Mouse (Mus musculus) neural tube, embryonic 12.5 days (tissue): Measurements from ENCODE around the gene Fxyd1. TPM values are rescaled to one million over a fixed set of nuclear protein-coding genes. Genes with fewer than 3 reads are reported as not detected.

ENCODE experiments used
- ATAC-seq: fragments of 200-750 bp; cut with Nextera tagmentation; 2 replicates; pipeline ENCODE4 v1.8.0; 2017; ENCODE audit warnings: low read depth, mild to moderate bottlenecking, moderate TSS enrichment, moderate library complexity; ENCODE audit not compliant: low FRiP score
- H3K27ac ChIP-seq: fragments of 300-500 bp; sonication (generic); 2 replicates; pipeline ENCODE4 v1.5.1; 2016
- H3K27me3 ChIP-seq: fragments of 300-500 bp; sonication (generic); replicated peaks from 2 replicates; pipeline ENCODE4 v1.6.1; 2016; ENCODE audit warnings: mild to moderate bottlenecking
- H3K36me3 ChIP-seq: fragments of 300-500 bp; sonication (generic); 2 replicates; pipeline ENCODE4 v1.6.1; 2016; ENCODE audit warnings: mild to moderate bottlenecking
- H3K4me1 ChIP-seq: fragments of 300-500 bp; sonication (generic); 2 replicates; pipeline ENCODE4 v1.6.1; 2016
- H3K4me2 ChIP-seq: fragments of 300-500 bp; sonication (generic); replicated peaks from 2 replicates; pipeline ENCODE4 v1.6.1; 2016; ENCODE audit warnings: mild to moderate bottlenecking
- H3K4me3 ChIP-seq: fragments of 300-500 bp; sonication (generic); 2 replicates; pipeline ENCODE4 v1.5.1; 2016
- H3K9ac ChIP-seq: fragments of 300-500 bp; sonication (generic); 2 replicates; pipeline ENCODE4 v1.6.1; 2016; ENCODE audit warnings: mild to moderate bottlenecking
- H3K9me3 ChIP-seq: fragments of 300-500 bp; sonication (generic); 2 replicates; pipeline ENCODE4 v1.6.1; 2016; ENCODE audit warnings: mild to moderate bottlenecking
- WGBS: fragments of 180-500 bp; shearing (Covaris S2); methylation state at CpG from one replicate; pipeline ENCODE4 v1.1.7; 2016; 5-methylcytosine and 5-hydroxymethylcytosine counted together
- polyA plus RNA-seq: library from polyadenylated mRNA; unstranded; fragments of >200 nt; fragmentation: Nextera tagmentation; extraction: Ambion mirVana; gene quantifications from 2 replicates; pipeline ENCODE4 v1.2.1, GENCODE M21; 2016

Fxyd1 gene
- polyA plus RNA-seq, 1 experiment from 2014 or later = 26.5 TPM

DNA sequence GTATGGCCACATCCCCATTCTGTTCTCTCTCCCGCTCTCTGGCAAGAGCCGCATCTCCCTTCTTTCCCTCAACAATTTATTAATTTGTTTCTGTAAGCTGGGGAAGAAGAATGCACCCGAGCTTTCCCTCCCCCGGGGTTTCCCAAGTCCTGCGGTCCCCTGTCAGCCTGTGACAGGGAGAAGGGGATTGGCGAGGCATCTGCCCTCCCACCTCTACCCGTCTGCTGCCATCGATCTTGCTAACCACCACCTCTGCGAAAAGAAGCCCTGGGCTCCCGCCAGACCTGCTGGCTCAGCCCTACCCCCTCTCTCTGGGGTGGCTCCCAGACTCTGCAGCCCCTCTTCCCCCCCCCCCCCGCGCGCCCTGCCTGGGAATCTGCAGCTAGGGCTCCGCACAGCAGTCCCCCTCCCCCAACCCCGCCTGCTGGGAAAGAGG lies 7.1 kb downstream of the Fxyd1 start:
- peaks cover 66% of the 10 kb centered on the region for H3K27me3 ChIP-seq
- H3K4me1 ChIP-seq = peaks cover 43% of the 10 kb centered on the region
- no peak overlapping the region for H3K27ac ChIP-seq

DNA sequence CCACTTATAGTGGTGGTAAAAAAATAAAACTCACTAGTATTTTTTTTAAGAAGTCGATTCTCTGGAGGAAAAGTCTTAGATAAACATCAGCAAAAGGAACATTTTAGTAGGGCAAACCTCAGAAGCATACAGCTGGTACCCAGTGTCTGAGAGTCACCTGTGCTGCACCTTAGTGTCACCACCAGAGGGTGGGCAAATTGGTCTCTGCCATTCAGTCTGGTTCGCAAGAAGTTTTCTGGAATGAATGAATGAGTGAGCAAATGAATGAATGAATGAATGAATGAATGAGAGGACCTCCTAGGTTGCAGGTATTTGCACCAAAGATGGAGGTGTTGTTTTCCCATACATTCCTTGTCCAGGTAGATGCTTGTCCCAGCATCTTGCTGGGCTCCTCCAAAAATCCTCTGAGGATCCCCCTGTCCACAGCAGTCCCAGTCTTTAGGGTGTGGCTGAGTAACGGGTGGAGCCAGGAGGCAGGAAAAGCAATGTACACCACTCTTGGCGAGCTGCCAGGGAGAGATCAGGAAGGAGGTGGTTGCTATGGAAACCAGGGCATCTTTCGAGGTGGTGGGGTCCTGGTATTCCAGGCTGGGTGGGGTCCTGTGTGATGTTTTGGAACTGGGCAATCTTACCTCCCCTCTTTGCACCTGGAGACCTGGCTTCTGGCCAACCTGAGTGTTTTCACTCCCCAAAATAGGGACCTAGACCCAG lies 7.7 kb downstream of the Fxyd1 start:
- peaks cover 43% of the 10 kb centered on the region for H3K4me1 ChIP-seq
- H3K4me2 ChIP-seq = peak overlapping the region; percentile 58
- no peaks in the 10 kb centered on the region for H3K9me3 ChIP-seq
- H3K27me3 ChIP-seq = peaks cover 66% of the 10 kb centered on the region
- peak overlapping the region; percentile 31 for H3K4me3 ChIP-seq
- no peaks in the 10 kb centered on the region for H3K36me3 ChIP-seq
- ATAC-seq = 0 out of 2 replicates have a peak, but pooled peaks have one; percentile 11
- 19% methylated on average over 5 of the region's 5 CpGs for WGBS
- H3K27ac ChIP-seq = no peak overlapping the region
- 0 out of 2 replicates have a peak overlapping the region, but pooled peaks have one; percentile 44 for H3K9ac ChIP-seq

More for the DNA sequence above, 7.1 kb downstream of the Fxyd1 start:
- no peaks in the 10 kb centered on the region for H3K36me3 ChIP-seq
- 2% methylated on average over 13 of the region's 15 CpGs for WGBS
- H3K4me2 ChIP-seq = peak overlapping the region; percentile 58
- ATAC-seq = peak; percentile 21
- H3K9me3 ChIP-seq = no peaks in the 10 kb centered on the region
- peak overlapping the region; percentile 31 for H3K4me3 ChIP-seq
- H3K9ac ChIP-seq = peak overlapping the region; percentile 44; the same call in 1 of the 2 replicates

DNA sequence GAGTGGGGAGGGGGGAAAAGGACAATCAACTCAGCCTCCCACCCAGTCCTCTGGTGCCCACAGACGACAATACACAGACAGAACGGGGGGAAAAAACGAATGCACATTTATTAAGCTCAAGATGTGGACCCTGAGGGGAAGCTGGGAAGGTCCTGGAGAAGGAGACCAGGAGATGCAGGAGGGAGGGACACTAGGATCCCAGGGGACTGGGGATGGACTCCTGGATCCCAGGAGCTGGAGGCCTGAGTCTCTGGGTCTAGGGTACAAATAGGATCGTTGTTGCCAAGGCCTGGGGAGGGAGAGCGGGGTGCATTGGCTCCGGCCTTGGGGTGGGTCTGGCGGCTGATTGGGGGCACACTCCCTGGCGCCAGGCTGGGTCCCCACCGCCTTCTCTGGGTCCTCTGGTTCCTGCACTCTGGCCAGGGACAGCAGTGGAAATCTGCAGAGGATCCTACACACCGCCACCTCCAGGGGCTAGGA lies 14.5 kb downstream of the Fxyd1 start, which contains the start of gene Fxyd5:
Gene Fxyd5, minus strand, starts transcription at position 51 of the 480 bp plus-strand sequence.
- Histone ChIP-seq H3K27ac (no peak within 1 kb of the TSS), H3K36me3 (no peaks in the 10 kb centered on the region), H3K9me3 (no peaks in the 10 kb centered on the region), H3K4me3 (peak within 1 kb of the TSS; percentile 9; the same call in 1 of the 2 replicates), H3K27me3 (peaks cover 47% of the 10 kb centered on the region), H3K4me2 (peak within 1 kb of the TSS; percentile 50), H3K4me1 (peaks cover 11% of the 10 kb centered on the region), H3K9ac (no peak within 1 kb of the TSS)
- 33% methylated on average over 10 of the region's 10 CpGs for WGBS
- ATAC-seq = no peak

DNA sequence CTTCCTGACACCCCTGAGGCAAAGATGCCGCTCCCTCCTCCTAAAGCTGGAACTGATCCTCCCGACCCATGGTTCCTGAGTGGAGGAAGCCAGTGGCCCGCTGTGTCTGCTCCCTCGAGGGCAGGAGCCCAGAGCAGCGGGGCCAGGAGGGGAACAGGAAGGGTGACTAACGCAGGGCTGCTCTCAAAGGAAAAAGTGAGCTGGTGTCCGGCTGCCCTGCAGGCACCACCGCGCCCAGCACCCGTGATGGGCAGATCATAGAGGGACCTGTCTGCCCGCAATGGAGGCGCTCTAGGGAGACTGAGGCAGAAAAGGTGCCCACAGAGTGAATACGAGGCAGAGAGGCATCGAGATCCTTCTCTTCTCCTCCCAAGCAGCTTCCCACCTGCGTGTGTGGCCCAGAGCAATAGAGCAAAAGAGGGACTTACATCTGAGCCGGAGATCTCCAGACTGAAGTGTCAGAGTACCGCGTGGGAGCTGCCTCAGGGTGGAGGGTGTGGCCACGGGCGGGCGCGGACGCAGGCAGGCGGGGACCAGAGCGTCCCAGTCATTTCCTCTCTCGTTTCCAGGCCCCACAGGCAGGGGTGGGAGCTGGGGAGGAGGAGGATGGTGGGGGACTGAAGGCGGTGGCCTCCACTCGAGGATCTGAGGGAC lies 15.2 kb downstream of the Fxyd1 start:
- Histone ChIP-seq H3K36me3 (no peaks in the 10 kb centered on the region), H3K9me3 (no peaks in the 10 kb centered on the region), H3K4me3 (peak overlapping the region; percentile 9; the same call in 1 of the 2 replicates), H3K27ac (no peak overlapping the region), H3K9ac (no peak overlapping the region), H3K27me3 (peaks cover 47% of the 10 kb centered on the region), H3K4me2 (peak overlapping the region; percentile 50), H3K4me1 (peaks cover 11% of the 10 kb centered on the region)
- no peak for ATAC-seq
- 5% methylated on average over 28 of the region's 28 CpGs for WGBS

DNA sequence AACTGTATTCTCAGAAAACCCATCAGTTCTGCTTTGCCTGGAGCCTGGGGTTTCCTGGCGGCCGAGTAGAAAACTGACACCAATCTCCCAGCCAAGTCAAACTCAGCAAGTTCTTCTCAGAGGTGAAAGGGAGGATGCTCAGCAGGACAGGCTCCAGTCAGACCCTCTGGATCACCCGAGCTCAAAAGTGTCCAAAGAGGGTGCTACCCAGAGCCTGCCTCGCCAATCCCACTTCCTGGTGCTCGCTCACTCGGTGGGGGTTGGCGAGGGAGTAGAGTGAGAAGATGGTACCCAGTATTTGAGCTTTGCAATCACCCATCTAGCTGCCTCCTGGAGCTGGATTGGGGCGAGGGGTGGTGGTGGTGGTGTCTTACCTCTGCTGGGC lies 16.0 kb downstream of the Fxyd1 start:
- no peak overlapping the region for H3K4me3 ChIP-seq
- H3K9me3 ChIP-seq = no peaks in the 10 kb centered on the region
- no peak overlapping the region for H3K9ac ChIP-seq
- peaks cover 11% of the 10 kb centered on the region for H3K4me1 ChIP-seq
- H3K4me2 ChIP-seq = 0 out of 2 replicates have a peak overlapping the region, but pooled peaks have one; percentile 50
- peaks cover 47% of the 10 kb centered on the region for H3K27me3 ChIP-seq
- H3K36me3 ChIP-seq = no peaks in the 10 kb centered on the region
- H3K27ac ChIP-seq = no peak overlapping the region
- 41% methylated on average over 8 of the region's 8 CpGs for WGBS
- ATAC-seq = no peak

DNA sequence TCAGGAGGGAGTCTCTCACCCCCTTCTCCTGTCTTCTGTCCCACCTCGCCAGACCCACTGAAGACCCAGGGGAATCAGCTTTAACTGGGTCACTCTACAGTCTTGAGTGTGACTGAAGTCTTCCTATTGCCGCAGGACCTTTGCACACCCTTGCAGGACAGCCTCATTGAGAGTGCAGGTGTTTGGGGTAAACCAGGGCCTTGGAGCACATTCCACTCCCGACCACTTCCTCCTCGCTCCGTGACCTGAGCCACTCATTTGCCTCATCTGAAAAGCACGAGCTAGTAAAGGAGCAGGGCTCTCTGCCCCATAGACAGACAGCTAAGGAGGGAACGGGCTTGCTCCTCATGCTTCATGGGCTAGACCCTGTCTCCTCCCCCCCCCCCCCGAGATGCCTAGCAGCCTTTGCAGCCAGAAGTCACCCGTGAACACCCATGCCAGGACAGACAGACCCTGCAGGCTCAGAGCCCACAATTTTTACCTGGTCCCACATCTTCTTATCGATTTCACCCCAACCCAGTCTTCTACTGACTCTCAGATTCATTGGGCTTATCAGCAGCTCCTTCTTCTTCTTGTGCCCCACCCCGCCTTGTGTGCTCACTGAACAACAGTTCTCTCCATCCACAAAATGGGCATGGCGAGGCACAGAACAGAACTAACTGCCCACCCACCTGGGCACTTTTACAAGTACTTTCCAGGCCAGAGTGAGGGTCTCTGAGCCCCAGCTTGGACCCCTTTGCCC lies 16.5 kb downstream of the Fxyd1 start:
- 79% methylated on average over 12 of the region's 12 CpGs for WGBS
- Histone ChIP-seq H3K9me3 (no peaks in the 10 kb centered on the region), H3K36me3 (no peaks in the 10 kb centered on the region), H3K4me2 (no peak overlapping the region), H3K4me1 (peaks cover 11% of the 10 kb centered on the region), H3K27me3 (peaks cover 47% of the 10 kb centered on the region), H3K9ac (no peak overlapping the region), H3K27ac (no peak overlapping the region), H3K4me3 (no peak overlapping the region)
- no peak for ATAC-seq

DNA sequence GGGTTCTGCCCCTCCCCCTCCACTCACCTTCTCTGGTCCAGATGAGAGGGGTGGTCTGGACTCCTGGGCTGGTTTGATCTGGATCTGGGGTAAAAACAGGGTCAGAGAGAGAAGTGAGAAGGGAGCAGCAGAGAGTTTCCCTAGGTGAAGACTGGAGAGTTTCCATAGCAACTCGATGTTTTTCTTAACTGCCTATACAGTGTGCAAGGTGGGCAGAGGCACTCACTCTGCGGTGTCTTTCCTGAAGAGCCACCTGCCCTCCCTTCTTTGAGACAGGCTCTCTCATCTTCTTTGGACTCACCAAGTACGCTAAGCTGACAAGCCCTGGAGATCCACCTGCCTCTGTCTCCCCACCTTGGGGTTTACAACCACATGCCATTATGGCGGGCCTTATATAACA lies 18.0 kb downstream of the Fxyd1 start:
- no peaks in the 10 kb centered on the region for H3K9me3 ChIP-seq
- 79% methylated on average over 4 of the region's 4 CpGs for WGBS
- H3K9ac ChIP-seq = no peak overlapping the region
- no peak overlapping the region for H3K4me3 ChIP-seq
- no peaks in the 10 kb centered on the region for H3K36me3 ChIP-seq
- no peak overlapping the region for H3K27ac ChIP-seq
- H3K4me1 ChIP-seq = peaks cover 11% of the 10 kb centered on the region
- peaks cover 35% of the 10 kb centered on the region for H3K27me3 ChIP-seq
- no peak overlapping the region for H3K4me2 ChIP-seq
- ATAC-seq = no peak

DNA sequence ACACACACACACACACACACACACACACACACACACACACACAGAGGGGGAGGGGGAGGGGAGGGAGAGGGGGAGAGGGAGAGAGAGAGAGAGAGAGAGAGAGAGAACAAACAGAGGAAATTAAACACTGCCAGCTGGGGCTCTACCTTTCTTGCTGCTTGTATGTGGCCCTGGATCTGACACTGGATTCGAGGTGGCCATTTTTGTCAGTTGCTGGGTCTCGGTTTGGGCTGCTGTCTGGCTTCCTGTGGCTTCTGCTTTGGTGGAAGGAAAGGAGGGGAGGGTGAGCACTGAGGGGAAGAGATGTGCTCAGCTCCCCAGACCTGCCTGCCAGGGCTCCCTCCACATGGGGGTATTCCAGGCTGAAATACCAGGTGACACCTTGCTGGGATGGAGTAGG lies 19.3 kb downstream of the Fxyd1 start:
- no peaks in the 10 kb centered on the region for H3K36me3 ChIP-seq
- ATAC-seq = no peak
- H3K4me1 ChIP-seq = peaks cover 11% of the 10 kb centered on the region
- H3K9ac ChIP-seq = no peak overlapping the region
- H3K4me3 ChIP-seq = no peak overlapping the region
- H3K27ac ChIP-seq = no peak overlapping the region
- no peaks in the 10 kb centered on the region for H3K9me3 ChIP-seq
- H3K27me3 ChIP-seq = peaks cover 23% of the 10 kb centered on the region
- no peak overlapping the region for H3K4me2 ChIP-seq
- WGBS = 70% methylated on average over 2 of the region's 2 CpGs

DNA sequence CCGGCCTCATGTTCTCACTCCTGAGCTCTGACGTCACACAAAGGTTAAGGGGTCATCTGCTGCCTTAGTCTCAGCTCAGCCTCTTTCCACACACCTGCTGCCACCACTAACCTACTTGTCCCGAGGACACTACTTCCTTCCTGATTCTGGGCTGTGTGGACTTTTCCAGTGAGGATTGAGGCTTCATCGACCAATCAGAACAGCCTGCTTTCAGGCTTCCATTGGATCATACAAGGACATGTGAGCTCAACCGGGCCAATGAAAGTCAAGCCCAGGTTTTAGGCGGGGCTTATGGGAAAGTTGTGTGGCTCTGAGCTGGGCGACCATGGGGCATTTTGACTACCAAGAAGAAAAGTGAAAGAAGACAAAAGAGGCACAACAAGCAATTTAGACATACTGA lies 20.1 kb downstream of the Fxyd1 start:
- no peak overlapping the region for H3K27ac ChIP-seq
- no peak overlapping the region for H3K9ac ChIP-seq
- H3K4me1 ChIP-seq = peaks cover 5% of the 10 kb centered on the region
- H3K27me3 ChIP-seq = peaks cover 16% of the 10 kb centered on the region
- no peaks in the 10 kb centered on the region for H3K9me3 ChIP-seq
- H3K36me3 ChIP-seq = no peaks in the 10 kb centered on the region
- H3K4me3 ChIP-seq = no peak overlapping the region
- no peak for ATAC-seq
- H3K4me2 ChIP-seq = no peak overlapping the region
- WGBS = 84% methylated on average over 7 of the region's 7 CpGs

DNA sequence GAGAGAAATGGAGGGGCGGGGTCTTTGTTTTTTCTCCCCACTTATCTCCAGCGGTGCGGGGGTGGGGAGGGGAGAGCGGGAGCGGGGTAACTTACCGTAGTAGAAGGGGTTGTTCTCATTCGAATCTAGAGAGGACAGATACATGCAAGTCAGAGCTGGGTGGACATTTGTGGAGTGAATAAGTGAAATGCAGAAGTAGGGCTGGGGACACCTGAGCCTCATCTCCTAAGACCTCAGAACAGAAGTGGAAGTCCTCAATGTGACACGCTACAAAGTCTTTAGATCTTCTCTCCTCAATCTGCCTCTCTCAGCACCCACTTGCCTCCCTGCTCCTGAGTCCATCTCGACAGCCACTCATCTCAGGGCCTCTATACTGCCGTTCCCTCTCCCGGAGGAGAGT lies 21.7 kb downstream of the Fxyd1 start:
- Histone ChIP-seq H3K27me3 (no peaks in the 10 kb centered on the region), H3K27ac (no peak overlapping the region), H3K4me3 (no peak overlapping the region), H3K4me1 (no peaks in the 10 kb centered on the region), H3K36me3 (no peaks in the 10 kb centered on the region), H3K9ac (no peak overlapping the region), H3K9me3 (no peaks in the 10 kb centered on the region), H3K4me2 (no peak overlapping the region)
- WGBS = 82% methylated on average over 11 of the region's 11 CpGs
- no peak for ATAC-seq

DNA sequence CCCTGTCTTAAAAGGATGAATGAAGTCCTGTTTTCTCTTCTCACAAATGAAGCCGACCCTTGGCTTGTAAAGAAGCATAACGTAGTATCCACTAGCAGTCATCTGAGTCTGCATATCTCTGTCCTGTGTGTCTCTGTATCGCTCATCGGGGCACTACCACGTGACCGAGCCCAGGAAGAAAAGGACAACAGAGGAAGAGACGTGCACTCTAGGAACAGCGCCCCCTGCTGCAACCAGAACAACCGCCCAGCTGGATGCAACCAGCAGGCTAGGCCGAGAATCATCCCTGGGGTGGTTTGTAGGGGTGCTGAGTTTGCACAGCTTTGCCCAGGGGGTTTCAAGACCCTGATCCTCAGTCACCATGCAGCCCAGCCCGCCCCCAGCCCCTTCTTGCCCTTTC lies 22.2 kb downstream of the Fxyd1 start:
- ATAC-seq = no peak
- no peak overlapping the region for H3K4me2 ChIP-seq
- no peak overlapping the region for H3K27ac ChIP-seq
- 71% methylated on average over 11 of the region's 11 CpGs for WGBS
- no peak overlapping the region for H3K4me3 ChIP-seq
- no peaks in the 10 kb centered on the region for H3K9me3 ChIP-seq
- H3K36me3 ChIP-seq = no peaks in the 10 kb centered on the region
- no peak overlapping the region for H3K9ac ChIP-seq
- no peaks in the 10 kb centered on the region for H3K4me1 ChIP-seq
- H3K27me3 ChIP-seq = no peaks in the 10 kb centered on the region
